Mouse (Mus musculus) heart, adult 2 months (tissue): ENCODE results near the gene S100a3. TPM values are rescaled to one million over a fixed set of nuclear protein-coding genes. Genes with fewer than 3 reads are reported as not detected.
A peak's percentile ranks its signal among the peaks of the same experiment; 100 is the strongest.

Experiments
- DNase-seq, 2 experiments: peaks; one replicate each; pipeline ENCODE4 v3.0.0; 2021
- H3K27ac ChIP-seq: fragments of 200-600 bp; 2 replicates; pipeline ENCODE4 v1.8.1; 2022
- H3K27me3 ChIP-seq: fragments of 200-500 bp; 2 replicates; pipeline ENCODE4 v1.6.1; 2012; ENCODE audit warnings: mild to moderate bottlenecking, low read length, inconsistent platforms, mixed read lengths; ENCODE audit not compliant: control insufficient read depth, insufficient read depth
- H3K36me3 ChIP-seq: fragments of 200-500 bp; 2 replicates; pipeline ENCODE4 v1.6.1; 2012; ENCODE audit warnings: low read length, inconsistent platforms; ENCODE audit not compliant: control insufficient read depth, insufficient read depth
- H3K4me1 ChIP-seq: fragments of 200-500 bp; 2 replicates; pipeline ENCODE4 v1.6.1; 2011; ENCODE audit warnings: low read length; ENCODE audit not compliant: control insufficient read depth, insufficient read depth
- H3K4me3 ChIP-seq: fragments of 200-600 bp; 2 replicates; pipeline ENCODE4 v1.8.1; 2022
- H3K79me2 ChIP-seq: fragments of 200-500 bp; replicated peaks from 2 replicates; pipeline ENCODE4 v1.6.1; 2012; ENCODE audit warnings: mild to moderate bottlenecking, inconsistent platforms, low read length, moderate library complexity, mixed read lengths; ENCODE audit not compliant: control insufficient read depth, insufficient read depth
- H3K9ac ChIP-seq: fragments of 200-500 bp; 2 replicates; pipeline ENCODE4 v1.6.1; 2012; ENCODE audit warnings: low read depth, mild to moderate bottlenecking, control low read depth, inconsistent platforms, low read length, mixed read lengths
- CTCF ChIP-seq: fragments of 200-600 bp; IDR thresholded peaks from 2 replicates; pipeline ENCODE4 v1.8.1; 2022; ENCODE audit warnings: antibody characterized with exemption, mild to moderate bottlenecking, moderate library complexity
- EP300 ChIP-seq: fragments of 200-500 bp; IDR thresholded peaks from 2 replicates; pipeline ENCODE4 v1.6.1; 2011; ENCODE audit warnings: low read depth, low read length, control low read depth; ENCODE audit not compliant: insufficient read depth
- POLR2A ChIP-seq: fragments of 200-500 bp; IDR thresholded peaks from 2 replicates; pipeline ENCODE4 v1.6.1; 2011; ENCODE audit warnings: mild to moderate bottlenecking, low read depth, low read length, control low read depth; ENCODE audit not compliant: insufficient read depth
- WGBS: fragments of 180-500 bp; shearing (Covaris S2); methylation state at CpG from one replicate; pipeline ENCODE4 v1.1.7; 2018; 5-methylcytosine and 5-hydroxymethylcytosine counted together
- intact Hi-C: fragments of 180-260 bp; cut with DNase I; formaldehyde crosslinking; loops from one replicate; pipeline ENCODE4 v1.15.1; 2025
- polyA plus RNA-seq: library from polyadenylated mRNA; depleted of rRNA; stranded (reverse); fragments of >200 nt; gene quantifications from 2 replicates; pipeline ENCODE4 v1.2.3, GENCODE M21; 2012
- total RNA-seq, 2 experiments: library from RNA; stranded (reverse); gene quantifications; 2 replicates each; pipeline ENCODE4 v1.2.3; 2021

Gene S100a3
- total and polyA plus RNA-seq, 3 experiments: 0.37 TPM; not detected in 2

GRCm38 (mm10) chr3:90549676-90550420, 10.5 kb upstream of the S100a3 start:
- WGBS: 63% methylated on average over 5 of the region's 5 CpGs
- H3K4me3 ChIP-seq: no peak overlapping the region
- no peak for DNase-seq

GRCm38 (mm10) chr3:90550421-90550790, 10.0 kb upstream of the S100a3 start:
- Histone ChIP-seq H3K36me3 (no peaks in the 10 kb centered on the region), H3K9ac (no peak overlapping the region), H3K79me2 (no peaks in the 10 kb centered on the region), H3K27me3 (no peaks in the 10 kb centered on the region), H3K4me1 (peaks cover 1% of the 10 kb centered on the region; the same call in 1 of the 2 replicates), H3K4me3 (no peak overlapping the region), H3K27ac (no peak overlapping the region)
- TF ChIP-seq POLR2A: no peak
- TF ChIP-seq CTCF: no peak
- TF ChIP-seq EP300: no peak
- WGBS: 79% methylated on average over 2 of the region's 2 CpGs
- intact Hi-C loops: no loop called here
- no peak for DNase-seq

More at GRCm38 (mm10) chr3:90549676-90550420, 10.5 kb upstream of the S100a3 start:
- peaks cover 1% of the 10 kb centered on the region; the same call in 1 of the 2 replicates for H3K4me1 ChIP-seq
- H3K27me3 ChIP-seq: no peaks in the 10 kb centered on the region
- no peak overlapping the region for H3K9ac ChIP-seq
- no peak overlapping the region for H3K27ac ChIP-seq
- H3K36me3 ChIP-seq: no peaks in the 10 kb centered on the region
- TF ChIP-seq POLR2A (no peak), EP300 (no peak), CTCF (no peak)
- H3K79me2 ChIP-seq: no peaks in the 10 kb centered on the region
- intact Hi-C loops: no loop called here

- intact Hi-C loops: no loop called here
- Histone ChIP-seq H3K27me3 (no peaks in the 10 kb centered on the region), H3K36me3 (no peaks in the 10 kb centered on the region), H3K27ac (no peak overlapping the region), H3K9ac (no peak overlapping the region), H3K4me1 (peaks cover 1% of the 10 kb centered on the region), H3K79me2 (no peaks in the 10 kb centered on the region), H3K4me3 (no peak overlapping the region)
- 75% methylated on average over 2 of the region's 2 CpGs for WGBS
- no peak for TF ChIP-seq POLR2A
- no peak for TF ChIP-seq CTCF
- TF ChIP-seq EP300: no peak
- no peak for DNase-seq
Measured at GRCm38 (mm10) chr3:90552231-90552630, 8.1 kb upstream of the S100a3 start.

- intact Hi-C loops: no loop called here
- H3K27me3 ChIP-seq: no peaks in the 10 kb centered on the region
- 62% methylated on average over 5 of the region's 5 CpGs for WGBS
- no peak overlapping the region for H3K9ac ChIP-seq
- H3K4me1 ChIP-seq: no peaks in the 10 kb centered on the region; the same call in 1 of the 2 replicates
- DNase-seq: peak in 1 of 2 experiments; percentile 33
- TF ChIP-seq CTCF (no peak), EP300 (no peak), POLR2A (no peak)
- no peaks in the 10 kb centered on the region for H3K36me3 ChIP-seq
- H3K79me2 ChIP-seq: no peaks in the 10 kb centered on the region
- no peak overlapping the region for H3K27ac ChIP-seq
- no peak overlapping the region for H3K4me3 ChIP-seq
Measured at GRCm38 (mm10) chr3:90555954-90556353, 4.4 kb upstream of the S100a3 start.

- 51% methylated on average over 5 of the region's 5 CpGs for WGBS
Measured at GRCm38 (mm10) chr3:90574691-90575090, 14.3 kb downstream of the S100a3 start.

GRCm38 (mm10) chr3:90575320-90575719, 14.9 kb downstream of the S100a3 start:
- no peak overlapping the region for H3K9ac ChIP-seq
- no peaks in the 10 kb centered on the region for H3K27me3 ChIP-seq
- intact Hi-C loops: no loop called here
- no peaks in the 10 kb centered on the region for H3K36me3 ChIP-seq
- no peak overlapping the region for H3K27ac ChIP-seq
- H3K4me3 ChIP-seq: no peak overlapping the region
- no peak for DNase-seq
- H3K4me1 ChIP-seq: peaks cover 4% of the 10 kb centered on the region
- no peaks in the 10 kb centered on the region for H3K79me2 ChIP-seq
- TF ChIP-seq POLR2A (no peak), CTCF (no peak), EP300 (no peak)
- 75% methylated on average over 3 of the region's 3 CpGs for WGBS

More at GRCm38 (mm10) chr3:90574691-90575090, 14.3 kb downstream of the S100a3 start:
- no peak overlapping the region for H3K4me3 ChIP-seq
- H3K27ac ChIP-seq: peak overlapping the region; percentile 6; the same call in 1 of the 2 replicates
- H3K79me2 ChIP-seq: no peaks in the 10 kb centered on the region
- intact Hi-C loops: no loop called here
- no peaks in the 10 kb centered on the region for H3K27me3 ChIP-seq
- no peak overlapping the region for H3K9ac ChIP-seq
- H3K4me1 ChIP-seq: peaks cover 4% of the 10 kb centered on the region
- peak; percentile 50 to 67 for DNase-seq
- no peaks in the 10 kb centered on the region for H3K36me3 ChIP-seq
- TF ChIP-seq EP300 (no peak), POLR2A (no peak), CTCF (no peak)
